Mouse (Mus musculus): ENCODE results near the gene Rreb1. TPM values are rescaled to one million over a fixed set of nuclear protein-coding genes. Genes with fewer than 3 reads are reported as not detected.

Rreb1 gene
- total and polyA plus RNA-seq, 3 experiments = 8.1 to 34.0 TPM; not detected in 1

DNA sequence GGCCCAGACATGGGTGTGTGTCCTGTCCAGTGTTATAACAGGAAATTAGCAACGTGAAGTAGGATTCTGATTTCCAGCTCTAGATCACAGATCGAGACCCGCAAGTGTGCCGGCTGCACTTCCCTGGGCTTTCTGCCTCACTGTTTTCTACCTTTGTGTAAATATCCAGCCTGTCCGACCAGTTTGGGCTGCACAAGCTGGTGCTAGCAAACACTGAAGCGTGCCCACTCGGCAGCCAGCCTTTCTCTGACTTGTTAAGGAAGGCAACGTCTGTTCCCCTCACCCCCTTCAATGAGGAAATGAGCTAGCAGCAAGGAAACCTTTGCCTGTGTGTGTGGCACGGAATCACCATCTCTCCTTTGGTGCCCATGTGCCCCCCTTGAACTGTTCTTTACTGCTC is 129.9 kb downstream of the Rreb1 start:
- Histone ChIP-seq H3K27ac (ENCODE audit: control insufficient read depth, low read depth, low read length) (no peak overlapping the region), H3K9ac (ENCODE audit: control insufficient read depth, low read depth, low read length, poor library complexity, severe bottlenecking) (no peak overlapping the region), H3K4me3 (ENCODE audit: control insufficient read depth in 1 of 2, insufficient read depth in 1 of 2, low read depth in 2 of 2, low read length in 2 of 2) (no peak overlapping the region), H3K9me3 (replicated peaks; ENCODE audit: insufficient read depth, low read length) (no peaks in the 10 kb centered on the region), H3K27me3 (ENCODE audit: control insufficient read depth in 1 of 2, insufficient read depth in 2 of 2, low read length in 2 of 2) (no peaks in the 10 kb centered on the region), H3K4me1 (ENCODE audit: control insufficient read depth in 1 of 2, insufficient read depth in 2 of 2, low read length in 2 of 2) (no peaks in the 10 kb centered on the region), H3K79me2 (ENCODE audit: control insufficient read depth, insufficient read depth, low read length, poor library complexity) (no peaks in the 10 kb centered on the region), H3K36me3 (ENCODE audit: control insufficient read depth in 1 of 2, insufficient read depth in 2 of 2, low read length in 2 of 2) (peaks cover 0 to 38% of the 10 kb centered on the region in 2 experiments; a peak in 2 of 4 replicates)
- DNase-seq (ENCODE audit: low read depth, low spot score) = no peak
- no peak for TF ChIP-seq ZC3H11A (IDR thresholded peaks at IDR 0.05; ENCODE audit: low read depth, low read length)
- no peak for TF ChIP-seq MYC (IDR thresholded peaks at IDR 0.05; ENCODE audit: low read depth, low read length)
- no peak for TF ChIP-seq MAZ (IDR thresholded peaks at IDR 0.05; ENCODE audit: low read depth, low read length)

DNA sequence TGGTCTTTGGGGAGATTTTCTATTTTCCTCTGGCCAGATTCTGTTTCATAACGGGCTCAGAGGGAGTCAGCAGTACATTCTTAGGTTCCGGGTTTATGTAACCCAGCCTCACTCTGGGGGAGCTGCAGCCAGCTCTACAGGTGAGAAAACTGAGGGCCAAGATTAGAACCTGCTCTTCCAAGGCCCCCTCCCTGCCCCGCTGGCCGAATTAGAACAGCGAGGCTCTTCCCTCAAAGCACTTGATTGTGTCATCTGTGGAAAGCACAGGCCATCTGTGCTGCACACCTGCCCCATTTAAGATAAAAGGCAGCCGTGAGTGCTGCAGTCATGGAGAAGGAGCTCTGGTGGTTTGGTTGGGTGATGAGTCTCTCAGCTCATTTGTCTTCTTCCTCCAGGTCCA is 130.3 kb downstream of the Rreb1 start:
- Histone ChIP-seq H3K9me3 (replicated peaks; ENCODE audit: insufficient read depth, low read length) (no peaks in the 10 kb centered on the region), H3K27me3 (ENCODE audit: control insufficient read depth in 1 of 2, insufficient read depth in 2 of 2, low read length in 2 of 2) (no peaks in the 10 kb centered on the region), H3K4me1 (ENCODE audit: control insufficient read depth in 1 of 2, insufficient read depth in 2 of 2, low read length in 2 of 2) (no peaks in the 10 kb centered on the region; a peak in 1 of 4 replicates), H3K79me2 (ENCODE audit: control insufficient read depth, insufficient read depth, low read length, poor library complexity) (no peaks in the 10 kb centered on the region), H3K4me3 (ENCODE audit: control insufficient read depth in 1 of 2, insufficient read depth in 1 of 2, low read depth in 2 of 2, low read length in 2 of 2) (no peak overlapping the region), H3K27ac (ENCODE audit: control insufficient read depth, low read depth, low read length) (no peak overlapping the region), H3K9ac (ENCODE audit: control insufficient read depth, low read depth, low read length, poor library complexity, severe bottlenecking) (no peak overlapping the region), H3K36me3 (ENCODE audit: control insufficient read depth in 1 of 2, insufficient read depth in 2 of 2, low read length in 2 of 2) (peaks cover 0 to 36% of the 10 kb centered on the region in 2 experiments; a peak in 2 of 4 replicates)
- TF ChIP-seq POLR2AphosphoS2 (IDR thresholded peaks at IDR 0.05; ENCODE audit: low read length) = no peak
- no peak for TF ChIP-seq GABPA (IDR thresholded peaks at IDR 0.05; ENCODE audit: low read depth, low read length)
- TF ChIP-seq ELF1 (IDR thresholded peaks at IDR 0.05; ENCODE audit: low read depth, low read length) = no peak
- TF ChIP-seq MYB (IDR thresholded peaks at IDR 0.05; ENCODE audit: low read depth, low read length) = no peak
- no peak for TF ChIP-seq SIN3A (IDR thresholded peaks at IDR 0.05; ENCODE audit: low read length)
- no peak for TF ChIP-seq TBP (IDR thresholded peaks at IDR 0.05; ENCODE audit: low read depth, low read length)
- TF ChIP-seq RCOR1 (IDR thresholded peaks at IDR 0.05; ENCODE audit: low read depth, low read length) = no peak
- no peak for TF ChIP-seq MAZ (IDR thresholded peaks at IDR 0.05; ENCODE audit: low read depth, low read length)
- TF ChIP-seq MAFK (IDR thresholded peaks at IDR 0.05; ENCODE audit: borderline replicate concordance, low read depth, low read length) = no peak
- no peak for TF ChIP-seq MEF2A (IDR thresholded peaks at IDR 0.05; ENCODE audit: extremely low read depth, insufficient replicate concordance, low read depth, low read length, poor library complexity, severe bottlenecking)
- no peak for DNase-seq (ENCODE audit: low read depth, low spot score)

DNA sequence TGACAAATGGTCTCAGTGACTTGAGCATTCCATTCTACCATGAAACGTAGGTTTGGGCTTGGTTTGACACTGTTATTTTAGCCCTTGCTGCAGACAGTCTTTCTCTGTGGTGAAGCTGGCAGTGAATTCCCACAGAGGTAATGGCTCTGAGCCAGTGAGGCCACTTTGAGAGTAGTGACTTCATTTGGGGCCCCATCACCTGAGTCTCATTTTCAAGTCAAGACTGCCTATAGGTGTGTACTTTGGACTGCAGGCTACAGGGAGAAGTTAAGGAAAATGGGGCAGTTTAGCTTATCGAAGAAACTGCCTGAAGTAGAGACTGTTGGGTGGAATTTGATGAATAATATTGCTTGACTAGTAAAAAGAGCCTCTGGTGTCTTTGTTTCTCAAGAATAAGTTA is 131.0 kb downstream of the Rreb1 start:
- H3K27ac ChIP-seq (ENCODE audit: control insufficient read depth, low read depth, low read length) = no peak overlapping the region
- no peak overlapping the region for H3K9ac ChIP-seq (ENCODE audit: control insufficient read depth, low read depth, low read length, poor library complexity, severe bottlenecking)
- no peak overlapping the region for H3K4me3 ChIP-seq (ENCODE audit: control insufficient read depth in 1 of 2, insufficient read depth in 1 of 2, low read depth in 2 of 2, low read length in 2 of 2)
- no peaks in the 10 kb centered on the region for H3K9me3 ChIP-seq (replicated peaks; ENCODE audit: insufficient read depth, low read length)
- no peaks in the 10 kb centered on the region for H3K27me3 ChIP-seq (ENCODE audit: control insufficient read depth in 1 of 2, insufficient read depth in 2 of 2, low read length in 2 of 2)
- TF ChIP-seq E2F4 (IDR thresholded peaks at IDR 0.05; ENCODE audit: borderline replicate concordance, low read depth, low read length) = no peak
- peaks cover 0 to 37% of the 10 kb centered on the region in 2 experiments; a peak in 2 of 4 replicates for H3K36me3 ChIP-seq (ENCODE audit: control insufficient read depth in 1 of 2, insufficient read depth in 2 of 2, low read length in 2 of 2)
- no peaks in the 10 kb centered on the region; a peak in 1 of 4 replicates for H3K4me1 ChIP-seq (ENCODE audit: control insufficient read depth in 1 of 2, insufficient read depth in 2 of 2, low read length in 2 of 2)
- no peaks in the 10 kb centered on the region for H3K79me2 ChIP-seq (ENCODE audit: control insufficient read depth, insufficient read depth, low read length, poor library complexity)
- no peak for DNase-seq (ENCODE audit: low read depth, low spot score)
